Mouse (Mus musculus) B cell, adult 2 months (primary cell): ENCODE measurements at regions not wholly inside any gene's neighbourhood (a gene's known extent, or its start where the extent isn't known, plus 50 kb on each side); places are given as distances from the start of the nearest gene placed in this dataset.
"Not testable (repeated sequence)": the region's sequence is repeated elsewhere in the genome, so short reads cannot be mapped to it uniquely, and the experiment has no call there.

Source experiments
- DNase-seq, 2 experiments: peaks; one replicate each; pipeline ENCODE4 v3.0.0; 2022

DNA sequence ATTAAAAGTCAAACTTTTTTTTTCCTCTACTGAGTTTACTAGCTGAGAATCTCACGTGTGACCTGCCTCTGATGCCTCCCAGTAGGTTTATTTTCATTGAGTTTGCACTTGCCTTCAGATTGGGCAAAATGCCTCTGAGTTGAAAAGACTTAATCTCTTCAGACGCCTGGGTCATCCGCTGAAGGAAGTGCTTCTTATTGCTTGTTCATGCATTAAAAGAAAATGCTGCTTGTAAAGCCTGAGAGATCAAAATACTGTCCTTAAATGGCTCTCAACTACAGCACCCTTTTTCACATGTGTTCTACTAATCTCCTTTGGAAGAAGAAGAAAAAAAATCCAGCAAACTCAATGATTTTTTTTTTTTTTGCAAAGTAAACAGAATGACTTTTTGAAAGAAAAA, 351.5 kb downstream of the Kcnh5 start:
- no peak for DNase-seq

DNA sequence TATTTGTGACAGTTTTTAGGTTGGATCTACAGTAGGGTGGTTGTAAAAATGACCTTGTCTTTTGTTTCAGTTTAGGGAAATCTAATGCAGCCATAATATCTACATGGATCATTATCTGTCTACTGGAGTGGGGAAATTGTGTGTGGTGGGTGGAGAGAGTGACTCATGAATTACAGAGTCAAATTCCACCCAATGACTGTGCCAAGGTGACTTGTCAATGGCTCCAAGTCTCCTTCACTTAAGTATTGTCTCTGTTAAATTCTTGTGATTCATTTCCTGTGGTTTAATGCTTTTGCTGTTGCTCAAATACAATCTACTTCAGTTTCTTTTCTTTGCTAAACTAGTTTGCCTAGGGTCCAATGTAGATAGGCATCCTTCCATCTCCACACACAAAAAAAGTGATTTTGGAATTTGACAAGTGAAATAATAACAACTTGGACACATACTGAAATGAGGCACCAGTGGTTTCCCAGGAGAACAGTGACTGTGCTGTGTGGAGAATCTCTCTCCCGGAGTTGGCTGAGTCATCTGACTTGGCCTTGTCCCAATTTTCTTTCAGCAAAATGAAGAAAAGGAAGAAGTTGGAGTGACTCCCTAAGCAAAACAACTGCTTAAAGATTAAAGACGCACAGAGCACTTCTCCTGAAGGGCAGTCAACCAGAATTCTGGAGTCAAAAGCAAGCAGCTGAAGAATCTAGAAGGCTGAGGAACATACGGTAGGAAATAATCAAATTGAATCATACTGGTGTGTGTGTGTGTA, 352.2 kb downstream of the Kcnh5 start:
- DNase-seq, result no peak

DNA sequence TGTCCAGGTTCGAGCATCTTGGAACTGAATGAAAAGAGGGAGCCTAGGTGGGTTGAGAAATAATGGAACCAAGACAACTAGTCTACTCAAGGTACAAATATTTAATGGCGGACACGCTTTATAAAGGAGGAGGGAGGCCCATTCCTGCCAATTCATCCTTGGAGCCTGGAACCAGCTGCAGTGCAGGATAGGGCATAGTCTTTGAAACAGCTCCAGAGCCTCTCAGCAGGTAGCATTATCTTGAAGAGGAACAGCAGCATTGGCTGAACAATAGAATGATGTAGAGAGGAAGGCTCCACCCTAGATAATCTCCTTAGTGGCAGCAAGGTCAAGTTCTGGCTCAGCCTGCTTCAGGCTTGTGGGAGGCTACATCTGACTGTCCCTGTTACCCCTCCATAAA, 361.0 kb downstream of the Kcnh5 start:
- DNase-seq, result not testable (repeated sequence)

DNA sequence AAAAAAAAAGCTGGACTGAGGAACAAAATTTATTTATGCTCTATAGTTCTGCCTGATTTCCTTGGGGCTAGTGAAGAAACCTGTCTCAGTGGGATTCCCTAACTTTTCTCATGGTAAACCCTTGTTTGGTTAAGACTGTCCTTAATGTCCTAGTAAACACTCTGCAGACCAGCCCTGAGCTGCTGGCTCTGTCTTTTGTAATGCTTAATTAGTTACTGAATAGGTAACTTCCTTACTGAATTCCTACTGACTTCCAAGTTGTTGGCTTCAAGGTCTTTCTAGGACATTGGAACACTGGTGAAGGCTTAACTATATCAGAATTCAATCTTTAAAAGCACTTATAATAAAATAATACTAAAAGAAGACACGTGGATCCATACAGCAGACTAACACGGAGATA, 368.6 kb downstream of the Kcnh5 start:
- DNase-seq, result not testable (repeated sequence)

DNA sequence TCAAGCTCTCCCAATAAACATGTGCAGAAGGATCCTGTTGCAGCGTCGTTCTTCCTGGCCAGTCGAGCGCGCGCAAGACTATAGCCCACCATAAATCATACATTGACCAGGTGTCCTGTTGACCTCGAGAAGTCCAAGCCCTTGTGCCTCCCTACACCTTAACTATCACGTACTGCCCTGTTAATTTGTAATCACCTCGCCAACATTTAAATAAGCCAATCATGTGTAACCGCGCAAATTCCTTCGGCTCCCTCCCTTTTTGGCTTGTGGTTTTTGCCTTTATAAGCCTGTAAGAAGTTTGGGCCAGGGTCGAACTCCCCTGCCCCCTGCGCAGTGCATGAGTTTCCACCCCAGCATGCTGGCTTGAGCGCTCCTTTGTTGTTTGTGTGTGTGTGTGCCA, 369.2 kb downstream of the Kcnh5 start:
- not testable (repeated sequence) for DNase-seq

DNA sequence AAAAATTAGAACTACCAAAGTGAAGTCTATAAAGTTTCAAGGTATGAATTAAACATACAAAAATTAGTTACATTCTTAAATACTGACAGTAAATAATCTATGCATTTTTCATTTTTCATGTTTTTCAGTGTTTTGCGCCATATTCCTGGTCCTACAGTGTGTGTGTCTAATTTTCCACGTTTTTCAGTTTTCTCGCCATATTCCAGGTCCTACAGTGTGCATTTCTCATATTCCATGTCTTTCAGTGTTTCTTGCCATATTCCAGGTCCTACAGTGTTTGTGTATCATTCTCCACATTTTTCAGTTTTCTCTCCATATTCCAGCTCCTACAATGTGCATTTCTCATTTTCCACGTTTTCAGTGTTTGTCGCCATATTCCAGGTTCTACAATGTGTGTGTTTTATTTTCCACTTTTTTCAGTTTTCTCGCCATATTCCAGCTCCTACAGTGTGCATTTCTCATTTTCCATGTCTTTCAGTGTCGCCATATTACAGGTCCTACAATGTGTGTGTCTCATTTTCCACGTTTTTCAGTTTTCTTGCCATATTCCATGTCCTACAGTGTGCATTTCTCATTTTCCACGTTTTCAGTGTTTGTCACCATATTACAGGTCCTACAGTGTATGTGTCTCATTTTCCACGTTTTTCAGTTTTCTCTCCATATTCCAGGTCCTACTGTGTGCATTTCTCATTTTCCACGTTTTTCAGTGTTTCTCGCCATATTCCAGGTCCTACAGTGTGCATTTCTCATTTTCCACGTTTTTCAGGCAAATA, 373.2 kb downstream of the Kcnh5 start:
- peak in 1 of 2 experiments; percentile 1 for DNase-seq

DNA sequence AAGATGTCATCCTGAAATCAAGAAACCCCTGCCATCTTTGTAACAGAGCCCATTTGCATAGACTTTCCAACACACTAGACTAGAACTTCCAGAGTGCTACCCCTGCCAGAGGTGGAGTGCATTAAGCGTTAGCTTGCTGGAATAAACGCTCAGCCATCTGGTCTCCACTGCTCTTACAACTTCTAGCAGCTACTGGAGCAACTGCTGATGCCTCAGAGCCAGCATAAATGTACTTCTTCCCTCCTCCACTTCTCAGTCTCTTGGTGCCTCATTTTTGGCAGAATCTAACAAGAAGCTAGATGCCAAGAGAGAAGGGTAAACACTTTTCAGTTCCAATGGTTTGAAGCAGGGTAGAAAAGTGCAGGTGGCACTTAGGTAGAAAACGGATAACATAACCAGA, 385.1 kb downstream of the Kcnh5 start:
- DNase-seq, result no peak

DNA sequence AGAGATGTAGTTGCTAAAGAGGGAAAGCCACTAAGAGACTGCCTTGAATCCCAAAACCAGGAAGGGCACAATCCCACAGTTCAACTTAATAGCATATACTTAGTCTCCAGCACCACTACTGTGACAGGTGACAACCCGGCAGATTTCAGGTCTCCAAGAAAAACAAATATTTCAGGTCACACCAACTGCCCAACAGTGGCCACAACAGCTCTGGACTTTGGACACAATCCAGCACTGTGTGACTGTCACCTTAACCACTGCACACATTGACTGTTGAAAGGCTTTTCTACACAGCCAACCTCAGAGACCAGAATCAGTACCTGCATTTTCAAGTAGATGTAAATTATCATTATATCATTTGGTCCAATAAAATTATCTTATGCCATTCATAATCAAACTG, 414.8 kb downstream of the Kcnh5 start:
- DNase-seq, result no peak

DNA sequence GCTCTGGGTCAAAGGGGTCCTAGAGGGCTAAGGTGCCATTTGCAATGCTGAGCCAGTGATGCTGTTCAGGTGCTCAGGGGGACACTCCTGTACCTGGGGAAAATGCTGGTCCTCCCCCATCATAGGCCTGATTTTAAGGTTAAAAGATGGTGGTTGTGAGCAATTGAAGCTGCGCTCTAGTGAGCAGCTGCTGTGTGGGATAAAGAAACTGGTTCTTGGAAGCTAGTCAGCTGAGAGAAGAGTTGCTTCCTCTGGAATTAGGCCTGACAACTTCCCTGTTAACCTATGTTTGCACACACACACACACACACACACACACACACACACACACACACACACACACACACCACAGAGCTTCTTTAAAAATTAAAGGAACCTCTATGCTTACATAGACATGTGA, 428.9 kb upstream of the Gm11042 start:
- DNase-seq, result no peak

DNA sequence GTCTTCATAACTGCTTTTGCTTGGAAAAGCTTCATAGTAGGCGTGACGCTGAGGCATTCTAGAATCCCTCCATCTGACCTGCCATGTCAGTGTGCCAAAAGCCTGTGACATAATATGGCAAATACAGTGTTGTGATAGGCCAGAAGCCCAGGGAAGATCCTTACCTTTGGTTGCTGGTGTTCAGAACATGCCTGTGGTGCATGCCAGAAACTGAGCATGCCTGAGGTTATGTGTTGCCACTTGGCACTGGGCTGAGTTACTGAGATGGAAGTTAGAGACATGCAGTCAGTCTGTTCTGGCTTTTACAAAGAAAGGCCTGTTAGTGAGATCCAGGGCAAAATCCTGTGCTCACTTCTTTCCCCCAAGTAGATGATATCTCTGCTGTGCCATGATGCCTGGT, 412.7 kb upstream of the Gm11042 start:
- no peak for DNase-seq

DNA sequence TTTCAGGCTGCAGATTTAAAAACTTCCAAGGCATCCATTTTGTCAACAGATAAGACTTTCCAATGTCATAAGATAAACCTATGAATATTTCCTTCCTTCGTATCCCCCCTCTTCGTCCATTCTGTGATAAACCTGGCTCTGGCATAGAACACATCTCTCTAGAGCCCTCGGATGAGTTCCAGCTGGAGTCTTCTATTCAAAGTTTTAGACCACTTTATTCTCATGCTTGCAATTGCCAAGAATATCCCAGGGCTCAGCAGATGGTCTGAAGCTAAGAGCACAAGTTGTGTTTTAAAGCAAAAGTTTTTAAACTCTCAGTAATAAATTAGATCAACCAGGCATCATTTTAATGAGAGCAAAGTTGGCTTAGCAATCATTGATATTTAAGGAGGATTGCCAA, 363.0 kb upstream of the Gm11042 start:
- DNase-seq, result no peak

DNA sequence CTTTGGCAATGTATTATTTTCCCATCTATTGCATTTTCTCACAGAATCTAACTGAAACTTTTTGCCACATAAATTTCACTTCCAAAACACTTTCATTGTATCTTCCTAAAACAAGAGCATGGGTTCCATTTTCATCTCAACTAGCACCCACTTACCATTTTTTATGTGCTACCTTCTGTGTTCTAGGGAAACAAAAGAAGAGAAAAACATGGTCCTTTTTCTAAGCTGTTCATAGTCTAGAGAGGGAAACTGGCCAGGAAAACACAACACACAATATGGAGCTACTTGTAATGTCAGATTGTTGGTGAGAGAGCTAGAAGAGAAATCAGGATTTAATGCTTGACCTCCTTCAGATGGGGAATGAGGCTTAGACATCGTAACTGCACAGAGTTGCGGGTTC, 361.6 kb upstream of the Gm11042 start:
- DNase-seq, result no peak

DNA sequence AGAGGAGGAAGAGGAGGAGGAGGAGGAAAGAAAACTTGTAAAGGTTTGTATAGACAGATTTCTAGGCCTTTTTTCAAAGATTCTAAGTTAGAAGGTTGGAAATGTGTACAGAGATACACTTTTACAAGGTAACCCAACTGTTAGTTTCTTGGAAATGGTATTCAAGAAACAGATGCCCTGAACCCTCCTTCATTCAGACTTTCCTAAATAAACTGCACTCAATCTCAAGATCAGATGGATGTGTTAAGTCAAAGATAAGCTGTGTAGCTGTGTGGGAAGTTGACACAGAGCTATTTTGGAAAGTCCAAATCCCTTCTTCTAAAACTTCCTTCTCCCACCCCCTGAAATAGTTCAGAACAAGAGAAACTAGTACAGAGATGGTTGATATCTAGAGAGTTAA, 342.2 kb upstream of the Gm11042 start:
- no peak for DNase-seq

DNA sequence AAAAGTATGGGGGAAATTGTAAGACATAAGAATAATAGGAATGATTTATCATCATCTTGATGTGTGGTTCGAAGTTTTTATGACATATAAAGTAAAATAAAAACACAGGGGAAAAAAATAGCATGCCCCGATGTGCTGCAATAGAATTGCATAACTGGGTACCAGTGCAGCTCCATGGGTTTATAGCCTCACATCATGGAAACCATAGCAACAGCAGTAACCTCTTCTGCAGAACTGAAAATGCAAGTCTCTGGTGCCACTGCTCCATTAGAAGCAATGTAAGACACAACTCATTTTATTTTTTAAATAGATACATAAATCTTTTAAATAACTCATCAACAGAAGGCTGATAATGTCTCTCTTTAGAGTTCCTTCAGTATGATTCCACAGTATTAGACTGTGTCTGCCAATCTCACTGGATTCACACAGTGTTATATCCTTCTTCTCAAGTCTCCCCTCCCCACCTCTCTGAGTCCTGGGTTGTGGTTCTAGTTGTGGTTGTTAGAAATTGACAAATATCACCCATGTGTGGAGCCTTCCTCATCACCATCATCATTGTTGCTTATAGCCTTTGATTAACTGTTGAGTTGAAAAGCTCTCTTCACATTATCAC, 340.9 kb upstream of the Gm11042 start:
- no peak for DNase-seq

DNA sequence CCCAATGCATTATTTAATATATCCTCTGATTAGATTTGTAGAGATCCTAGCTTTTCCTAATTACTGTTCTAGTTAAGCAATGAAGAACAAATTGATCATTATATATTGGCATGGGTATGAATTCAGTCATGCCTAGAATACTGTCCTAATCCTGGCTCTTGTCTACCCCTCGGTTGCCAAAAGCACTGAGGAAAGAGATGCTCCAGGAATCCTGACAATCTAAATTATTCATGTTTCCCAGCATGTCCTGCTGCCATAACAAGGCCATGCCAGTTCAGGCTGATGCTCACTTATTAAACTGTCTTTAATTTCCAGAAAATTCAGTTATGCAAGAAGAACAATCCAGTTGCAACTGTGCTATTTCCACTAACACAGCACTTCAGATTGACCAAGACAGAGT, 335.1 kb upstream of the Gm11042 start:
- DNase-seq, result no peak

DNA sequence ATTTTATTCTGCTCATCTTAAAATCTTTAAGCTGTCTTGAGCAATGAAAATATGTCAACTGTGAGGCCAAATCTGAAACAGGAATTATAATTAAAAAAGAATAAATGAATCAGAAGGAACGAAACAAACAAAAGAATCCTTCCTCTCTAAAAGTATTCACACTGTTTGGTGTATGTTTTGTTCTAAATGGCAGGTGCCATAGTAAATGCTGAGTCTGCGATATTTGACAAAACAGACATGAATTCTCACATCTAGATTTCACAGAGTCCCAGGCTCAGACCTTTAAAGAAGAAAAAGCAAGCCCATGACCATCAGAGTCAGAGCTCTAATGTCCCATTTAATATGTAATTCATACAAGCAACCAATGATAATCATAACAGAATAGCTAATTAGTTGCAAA, 316.6 kb upstream of the Gm11042 start:
- DNase-seq, result no peak

DNA sequence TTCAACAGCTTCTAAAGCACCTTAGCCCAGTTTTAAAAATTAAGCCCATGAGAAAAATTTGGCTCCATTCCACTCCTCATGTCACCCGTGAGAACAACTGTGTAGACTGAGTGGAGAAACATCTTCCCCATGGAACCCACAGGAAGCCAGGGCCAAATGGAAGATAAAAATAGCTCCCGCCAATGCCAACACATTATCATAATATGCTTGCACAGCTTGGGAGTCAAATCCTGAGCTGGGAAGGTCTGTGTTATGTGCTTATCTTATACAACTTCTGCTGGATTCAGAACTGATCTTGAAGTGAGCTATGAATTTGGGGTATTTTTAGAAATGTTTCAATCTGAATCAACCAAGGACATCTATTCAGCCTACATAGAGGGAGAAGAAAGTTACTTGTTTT, 279.0 kb upstream of the Gm11042 start:
- no peak for DNase-seq

DNA sequence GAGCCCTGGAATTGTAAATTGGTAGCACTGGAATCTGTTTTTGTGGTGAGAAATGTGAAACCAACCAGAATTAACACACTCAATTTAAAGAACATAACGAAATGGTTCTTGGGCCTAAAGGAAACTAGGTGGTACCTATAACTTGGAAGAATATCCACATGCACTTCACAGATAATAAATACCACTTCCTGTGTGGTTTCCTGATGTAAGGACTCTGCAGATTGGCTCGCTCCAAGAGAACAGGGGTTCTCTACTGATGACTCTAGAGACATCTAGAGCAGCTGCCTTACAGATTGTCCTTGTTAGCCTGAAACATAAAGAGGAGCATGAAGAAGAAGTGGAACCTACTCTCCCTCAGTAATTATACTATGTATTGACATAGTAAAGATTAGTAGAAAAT, 238.4 kb upstream of the Gm11042 start:
- no peak for DNase-seq

DNA sequence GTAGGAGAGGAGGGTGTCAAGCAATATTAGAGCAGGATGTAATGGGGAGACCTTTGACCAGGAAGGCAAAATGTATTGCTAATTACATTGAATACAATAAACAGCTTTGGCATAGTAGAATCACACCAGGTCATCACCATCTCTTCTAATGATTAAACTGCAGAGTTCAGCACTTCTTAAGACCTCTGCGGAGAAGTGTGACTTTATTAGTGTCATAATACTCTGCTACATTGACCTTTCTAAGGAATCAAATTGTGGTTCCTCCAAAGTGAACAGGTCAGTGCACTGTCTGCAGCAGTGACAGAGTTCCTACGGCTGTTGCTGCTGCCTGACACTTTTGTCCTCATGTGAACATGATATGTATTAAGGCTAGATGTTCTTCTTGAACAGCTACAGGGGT, 228.0 kb upstream of the Gm11042 start:
- DNase-seq, result no peak

DNA sequence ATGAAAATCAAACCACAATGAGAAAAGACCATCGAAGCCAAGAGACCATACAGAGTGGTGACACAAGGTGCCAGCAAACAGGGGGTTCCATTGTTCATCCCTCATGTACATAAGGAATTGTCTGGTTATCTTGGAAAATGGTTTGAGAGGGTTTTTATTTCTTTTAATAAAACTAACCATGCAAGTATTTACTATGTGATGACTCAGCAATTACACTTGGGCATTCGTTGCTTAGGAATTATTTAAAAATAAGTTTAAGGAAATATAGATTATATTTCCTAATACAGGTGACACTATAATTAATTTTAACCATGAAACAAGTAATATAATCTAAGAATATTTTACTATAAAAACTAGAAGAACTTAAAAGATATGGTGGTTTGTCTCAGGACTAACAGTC, 218.7 kb upstream of the Gm11042 start:
- DNase-seq, result no peak

DNA sequence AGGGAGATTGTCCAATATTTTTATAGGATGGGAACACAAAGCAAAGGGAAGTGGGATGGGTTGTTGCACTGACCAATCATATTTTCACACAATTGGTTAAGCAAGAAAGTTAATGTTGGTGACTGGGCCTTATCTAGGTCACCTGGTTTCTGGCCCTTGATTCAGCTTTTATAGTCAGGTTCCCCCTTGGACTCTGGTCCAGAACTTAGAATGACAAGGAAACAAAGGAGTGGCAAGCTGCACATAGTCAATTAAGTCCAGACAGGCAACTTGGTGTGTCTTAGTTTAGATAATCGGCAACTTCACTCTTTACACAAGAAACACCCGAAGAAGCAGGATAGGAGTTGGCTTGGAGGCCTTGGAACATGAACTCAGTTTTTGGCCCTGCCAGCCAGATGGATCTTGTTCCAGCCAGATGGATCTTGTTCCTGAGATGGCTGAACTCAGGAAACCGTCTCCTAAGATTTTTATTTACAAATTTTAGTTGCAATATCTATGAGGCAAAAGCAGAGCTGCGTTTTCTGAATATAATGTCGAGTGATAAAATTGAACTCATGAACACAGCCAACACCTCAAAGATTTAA, 212.9 kb upstream of the Gm11042 start:
- DNase-seq, result no peak

DNA sequence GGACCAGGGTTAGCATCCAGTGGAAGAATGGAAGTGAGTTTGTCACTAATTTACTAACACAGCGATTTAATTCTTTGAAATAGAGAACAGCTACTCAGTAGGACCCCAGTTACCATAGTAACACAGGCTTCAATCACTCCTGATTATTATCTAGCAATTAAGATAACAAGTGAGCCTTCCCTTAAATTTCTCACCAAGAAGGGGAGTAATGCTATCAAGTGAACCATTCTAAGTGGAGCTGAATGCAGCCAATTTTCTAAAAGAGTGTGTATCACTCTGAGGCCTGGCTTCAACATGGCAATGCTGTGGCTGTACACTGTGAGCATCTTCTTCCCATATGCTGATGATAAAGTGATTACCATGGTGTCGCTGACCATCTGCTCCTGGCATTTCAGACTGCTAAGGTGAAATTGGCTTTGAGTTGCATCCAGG, 211.0 kb upstream of the Gm11042 start:
- no peak for DNase-seq

DNA sequence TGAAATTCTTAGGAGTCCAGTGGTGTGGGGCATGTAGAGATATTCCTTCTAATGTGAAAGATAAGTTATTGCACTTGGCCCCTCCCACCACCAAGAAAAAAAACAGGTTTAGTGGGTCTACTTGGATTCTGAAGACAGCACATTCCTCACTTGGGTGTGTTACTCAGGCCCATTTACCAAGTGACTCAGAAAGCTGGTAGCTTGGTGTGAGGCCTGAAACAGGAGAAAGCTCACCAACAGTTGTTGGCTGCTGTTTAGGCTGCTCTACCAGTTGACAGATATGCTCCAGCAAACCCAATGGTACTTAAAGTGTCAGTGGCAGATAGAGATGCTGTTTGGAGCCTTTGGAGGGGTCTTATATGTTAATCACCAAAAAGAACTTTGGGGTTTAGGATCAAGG, 207.8 kb upstream of the Gm11042 start:
- DNase-seq, result no peak

DNA sequence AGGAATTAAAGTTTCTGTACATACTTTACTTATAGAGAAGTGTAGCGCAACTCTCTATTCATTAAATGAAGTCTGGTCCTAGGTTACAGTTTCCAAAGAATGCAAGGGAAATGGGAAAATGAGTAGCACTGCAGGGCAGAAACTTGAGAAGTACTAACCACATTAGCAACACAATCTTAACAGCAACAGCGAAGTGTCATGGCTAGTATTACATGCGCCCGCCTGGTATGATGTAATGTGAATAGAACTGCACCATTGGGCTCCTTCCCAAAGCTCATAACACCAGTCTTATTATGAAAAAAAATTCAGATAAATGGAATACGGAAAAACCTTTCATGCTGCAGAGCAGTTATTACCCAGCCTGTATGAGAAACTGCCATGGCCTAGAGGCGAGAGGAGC, 201.8 kb upstream of the Gm11042 start:
- no peak for DNase-seq
